Mouse (Mus musculus): Measurements from ENCODE around the gene Pou5f2. TPM values are rescaled to one million over a fixed set of nuclear protein-coding genes. Genes with fewer than 3 reads are reported as not detected.

Pou5f2 gene
- 1 to 10 TPM in 1 of 2 experiments, under 1 TPM in 1; 0.99 to 1.1 TPM for total RNA-seq (2021)
- long read RNA-seq, experiment 1 = 0 reads
- long read RNA-seq, experiment 2, partial matches to known transcripts = 0 of 1 reads
- long read RNA-seq, experiment 2, other reads (novel, unspliced or antisense) = 0 of 1 reads

- DNase-seq = no peak
Measured at GRCm38 (mm10) chr13:78024683-78025294, at the start of gene Pou5f2. Gene Pou5f2 (plus strand): TSS chr13:78024902.

- DNase-seq = no peak
Measured at GRCm38 (mm10) chr13:77976248-77976647, 48.5 kb upstream of the Pou5f2 start.

GRCm38 (mm10) chr13:77977121-77977520 lies 47.6 kb upstream of the Pou5f2 start:
- no peak for DNase-seq

GRCm38 (mm10) chr13:77982105-77982851 lies 42.4 kb upstream of the Pou5f2 start:
- DNase-seq = peak; percentile 9 to 61

GRCm38 (mm10) chr13:77982852-77983202 lies 41.9 kb upstream of the Pou5f2 start:
- no peak for DNase-seq

- no peak for DNase-seq
Measured at GRCm38 (mm10) chr13:77991189-77991886, 33.4 kb upstream of the Pou5f2 start.

- no peak for DNase-seq
Measured at GRCm38 (mm10) chr13:78004649-78005048, 20.1 kb upstream of the Pou5f2 start.

- DNase-seq = no peak
Measured at GRCm38 (mm10) chr13:78005344-78005743, 19.4 kb upstream of the Pou5f2 start.

GRCm38 (mm10) chr13:78010176-78010575 lies 14.5 kb upstream of the Pou5f2 start:
- peak; percentile 9 to 45 for DNase-seq

GRCm38 (mm10) chr13:78032821-78033220 lies 8.1 kb downstream of the Pou5f2 start:
- DNase-seq = peak in 1 of 2 experiments; percentile 6

GRCm38 (mm10) chr13:78037203-78037602 lies 12.5 kb downstream of the Pou5f2 start:
- DNase-seq = no peak

GRCm38 (mm10) chr13:78043203-78043602 lies 18.5 kb downstream of the Pou5f2 start:
- DNase-seq = no peak

GRCm38 (mm10) chr13:78045116-78045515 lies 20.4 kb downstream of the Pou5f2 start:
- DNase-seq = no peak

Other genes with a start within 250 kb of the Pou5f2 start
- 10 to 100 TPM; 17.8 to 33.0 TPM for gene Nr2f1, start 174.9 kb downstream of the Pou5f2 start, total RNA-seq (2021)